Mouse (Mus musculus): ENCODE results near the gene Serpina11. TPM values are rescaled to one million over a fixed set of nuclear protein-coding genes. Genes with fewer than 3 reads are reported as not detected.

The Serpina11 gene
- not detected in 2 replicates for polyA plus RNA-seq (2014; fragmentation: Nextera tagmentation; extraction: Ambion mirVana)

- no peak within 1 kb of the TSS for H3K9ac ChIP-seq (ENCODE audit: low read length)
- no peaks in the 10 kb centered on the region for H3K27me3 ChIP-seq (ENCODE audit: control insufficient read depth, insufficient read depth, low read length)
- no peak within 1 kb of the TSS for H3K4me3 ChIP-seq (ENCODE audit: low read depth, low read length)
- no peak within 1 kb of the TSS for H3K27ac ChIP-seq (ENCODE audit: low read depth, low read length)
- H3K9me3 ChIP-seq (ENCODE audit: control insufficient read depth, low read length) = no peaks in the 10 kb centered on the region
- 90% methylated on average over 6 of the region's 6 CpGs for WGBS
- no peaks in the 10 kb centered on the region for H3K36me3 ChIP-seq (ENCODE audit: control insufficient read depth, insufficient read depth, low read length)
- H3K4me2 ChIP-seq = no peak within 1 kb of the TSS
- no peaks in the 10 kb centered on the region for H3K4me1 ChIP-seq (ENCODE audit: control insufficient read depth, insufficient read depth, low read length)
- ATAC-seq (ENCODE audit: low FRiP score) = no peak
- no peak for DNase-seq (ENCODE audit: low spot score, missing footprints)
Observed at GRCm38 (mm10) chr12:103989857-103990256, at the start of gene Serpina11. TSS of gene Serpina11 (minus strand) at chr12:103989957.

- Histone ChIP-seq H3K27me3 (ENCODE audit: control insufficient read depth, insufficient read depth, low read length) (no peaks in the 10 kb centered on the region), H3K4me2 (no peak overlapping the region), H3K9ac (ENCODE audit: low read length) (no peak overlapping the region), H3K27ac (ENCODE audit: low read depth, low read length) (no peak overlapping the region), H3K4me3 (ENCODE audit: low read depth, low read length) (no peak overlapping the region), H3K9me3 (ENCODE audit: control insufficient read depth, low read length) (no peaks in the 10 kb centered on the region), H3K36me3 (ENCODE audit: control insufficient read depth, insufficient read depth, low read length) (no peaks in the 10 kb centered on the region), H3K4me1 (ENCODE audit: control insufficient read depth, insufficient read depth, low read length) (no peaks in the 10 kb centered on the region)
- ATAC-seq (ENCODE audit: low FRiP score) = no peak
- WGBS = 93% methylated on average over 7 of the region's 7 CpGs
- no peak for DNase-seq (ENCODE audit: low spot score, missing footprints)
Observed at GRCm38 (mm10) chr12:104038181-104038580, 48.4 kb upstream of the Serpina11 start.

GRCm38 (mm10) chr12:104033752-104034151, 44.0 kb upstream of the Serpina11 start:
- no peak overlapping the region for H3K4me2 ChIP-seq
- H3K9me3 ChIP-seq (ENCODE audit: control insufficient read depth, low read length) = no peaks in the 10 kb centered on the region
- no peaks in the 10 kb centered on the region for H3K36me3 ChIP-seq (ENCODE audit: control insufficient read depth, insufficient read depth, low read length)
- ATAC-seq (ENCODE audit: low FRiP score) (no peak), DNase-seq (ENCODE audit: low spot score, missing footprints) (no peak)
- 83% methylated on average over 1 of the region's 1 CpGs for WGBS
- no peak overlapping the region for H3K9ac ChIP-seq (ENCODE audit: low read length)
- H3K27me3 ChIP-seq (ENCODE audit: control insufficient read depth, insufficient read depth, low read length) = no peaks in the 10 kb centered on the region
- no peaks in the 10 kb centered on the region for H3K4me1 ChIP-seq (ENCODE audit: control insufficient read depth, insufficient read depth, low read length)
- H3K4me3 ChIP-seq (ENCODE audit: low read depth, low read length) = no peak overlapping the region
- no peak overlapping the region for H3K27ac ChIP-seq (ENCODE audit: low read depth, low read length)

GRCm38 (mm10) chr12:104029986-104030385, 40.2 kb upstream of the Serpina11 start:
- H3K27me3 ChIP-seq (ENCODE audit: control insufficient read depth, insufficient read depth, low read length) = no peaks in the 10 kb centered on the region
- H3K9ac ChIP-seq (ENCODE audit: low read length) = no peak overlapping the region
- H3K9me3 ChIP-seq (ENCODE audit: control insufficient read depth, low read length) = no peaks in the 10 kb centered on the region
- DNase-seq (ENCODE audit: low spot score, missing footprints) = no peak
- H3K4me1 ChIP-seq (ENCODE audit: control insufficient read depth, insufficient read depth, low read length) = no peaks in the 10 kb centered on the region
- no peak overlapping the region for H3K4me2 ChIP-seq
- ATAC-seq (ENCODE audit: low FRiP score) = peak; percentile 72
- H3K4me3 ChIP-seq (ENCODE audit: low read depth, low read length) = no peak overlapping the region
- no peaks in the 10 kb centered on the region for H3K36me3 ChIP-seq (ENCODE audit: control insufficient read depth, insufficient read depth, low read length)
- no peak overlapping the region for H3K27ac ChIP-seq (ENCODE audit: low read depth, low read length)
- WGBS = 40% methylated on average over 8 of the region's 8 CpGs

GRCm38 (mm10) chr12:104015280-104015679, 25.5 kb upstream of the Serpina11 start:
- 90% methylated on average over 3 of the region's 3 CpGs for WGBS
- Histone ChIP-seq H3K36me3 (ENCODE audit: control insufficient read depth, insufficient read depth, low read length) (no peaks in the 10 kb centered on the region), H3K4me3 (ENCODE audit: low read depth, low read length) (no peak overlapping the region), H3K27ac (ENCODE audit: low read depth, low read length) (no peak overlapping the region), H3K4me2 (no peak overlapping the region), H3K27me3 (ENCODE audit: control insufficient read depth, insufficient read depth, low read length) (no peaks in the 10 kb centered on the region), H3K9ac (ENCODE audit: low read length) (no peak overlapping the region), H3K4me1 (ENCODE audit: control insufficient read depth, insufficient read depth, low read length) (no peaks in the 10 kb centered on the region), H3K9me3 (ENCODE audit: control insufficient read depth, low read length) (no peaks in the 10 kb centered on the region)
- no peak for DNase-seq (ENCODE audit: low spot score, missing footprints)
- ATAC-seq (ENCODE audit: low FRiP score) = no peak

GRCm38 (mm10) chr12:104013620-104014019, 23.9 kb upstream of the Serpina11 start, which contains the start of gene Serpina9:
TSS of gene Serpina9 (minus strand) at chr12:104013755.
- no peak for ATAC-seq (ENCODE audit: low FRiP score)
- WGBS = 91% methylated on average over 6 of the region's 6 CpGs
- DNase-seq (ENCODE audit: low spot score, missing footprints) = no peak

GRCm38 (mm10) chr12:104004689-104005088, 14.9 kb upstream of the Serpina11 start:
- 86% methylated on average over 5 of the region's 5 CpGs for WGBS
- H3K27ac ChIP-seq (ENCODE audit: low read depth, low read length) = no peak overlapping the region
- H3K4me3 ChIP-seq (ENCODE audit: low read depth, low read length) = no peak overlapping the region
- H3K4me2 ChIP-seq = no peak overlapping the region
- no peaks in the 10 kb centered on the region for H3K9me3 ChIP-seq (ENCODE audit: control insufficient read depth, low read length)
- no peaks in the 10 kb centered on the region for H3K36me3 ChIP-seq (ENCODE audit: control insufficient read depth, insufficient read depth, low read length)
- no peaks in the 10 kb centered on the region for H3K27me3 ChIP-seq (ENCODE audit: control insufficient read depth, insufficient read depth, low read length)
- DNase-seq (ENCODE audit: low spot score, missing footprints) (no peak), ATAC-seq (ENCODE audit: low FRiP score) (no peak)
- no peaks in the 10 kb centered on the region for H3K4me1 ChIP-seq (ENCODE audit: control insufficient read depth, insufficient read depth, low read length)
- no peak overlapping the region for H3K9ac ChIP-seq (ENCODE audit: low read length)

More at GRCm38 (mm10) chr12:104013620-104014019, 23.9 kb upstream of the Serpina11 start, which contains the start of gene Serpina9:
- Histone ChIP-seq H3K27ac (ENCODE audit: low read depth, low read length) (no peak within 1 kb of the TSS), H3K4me2 (no peak within 1 kb of the TSS), H3K9me3 (ENCODE audit: control insufficient read depth, low read length) (no peaks in the 10 kb centered on the region), H3K9ac (ENCODE audit: low read length) (no peak within 1 kb of the TSS), H3K4me1 (ENCODE audit: control insufficient read depth, insufficient read depth, low read length) (no peaks in the 10 kb centered on the region), H3K4me3 (ENCODE audit: low read depth, low read length) (no peak within 1 kb of the TSS), H3K27me3 (ENCODE audit: control insufficient read depth, insufficient read depth, low read length) (no peaks in the 10 kb centered on the region), H3K36me3 (ENCODE audit: control insufficient read depth, insufficient read depth, low read length) (no peaks in the 10 kb centered on the region)

GRCm38 (mm10) chr12:104003238-104003612, 13.5 kb upstream of the Serpina11 start:
- no peaks in the 10 kb centered on the region for H3K27me3 ChIP-seq (ENCODE audit: control insufficient read depth, insufficient read depth, low read length)
- no peak for ATAC-seq (ENCODE audit: low FRiP score)
- no peak for DNase-seq (ENCODE audit: low spot score, missing footprints)
- H3K9ac ChIP-seq (ENCODE audit: low read length) = no peak overlapping the region
- no peak overlapping the region for H3K4me2 ChIP-seq
- no peaks in the 10 kb centered on the region for H3K4me1 ChIP-seq (ENCODE audit: control insufficient read depth, insufficient read depth, low read length)
- no peaks in the 10 kb centered on the region for H3K36me3 ChIP-seq (ENCODE audit: control insufficient read depth, insufficient read depth, low read length)
- H3K9me3 ChIP-seq (ENCODE audit: control insufficient read depth, low read length) = no peaks in the 10 kb centered on the region
- 72% methylated on average over 4 of the region's 4 CpGs for WGBS
- no peak overlapping the region for H3K4me3 ChIP-seq (ENCODE audit: low read depth, low read length)
- H3K27ac ChIP-seq (ENCODE audit: low read depth, low read length) = no peak overlapping the region

GRCm38 (mm10) chr12:104002569-104003237, 12.9 kb upstream of the Serpina11 start:
- 91% methylated on average over 10 of the region's 10 CpGs for WGBS
- Histone ChIP-seq H3K36me3 (ENCODE audit: control insufficient read depth, insufficient read depth, low read length) (no peaks in the 10 kb centered on the region), H3K27me3 (ENCODE audit: control insufficient read depth, insufficient read depth, low read length) (no peaks in the 10 kb centered on the region), H3K4me1 (ENCODE audit: control insufficient read depth, insufficient read depth, low read length) (no peaks in the 10 kb centered on the region), H3K9me3 (ENCODE audit: control insufficient read depth, low read length) (no peaks in the 10 kb centered on the region), H3K4me3 (ENCODE audit: low read depth, low read length) (no peak overlapping the region), H3K4me2 (no peak overlapping the region), H3K27ac (ENCODE audit: low read depth, low read length) (no peak overlapping the region), H3K9ac (ENCODE audit: low read length) (no peak overlapping the region)
- ATAC-seq (ENCODE audit: low FRiP score) (no peak), DNase-seq (ENCODE audit: low spot score, missing footprints) (no peak)

All from midbrain, embryonic 11.5 days (tissue).